Mouse (Mus musculus): ENCODE measurements around the gene Cd180. TPM values are rescaled to one million over a fixed set of nuclear protein-coding genes. Genes with fewer than 3 reads are reported as not detected.
A peak's percentile ranks its signal among the peaks of the same experiment; 100 is the strongest.

Gene Cd180
- polyA plus RNA-seq, 1 experiment from 2014 or later = 0.24 TPM

GRCm38 (mm10) chr13:102745626-102746342 lies 52.4 kb downstream of the Cd180 start:
- 78% methylated on average over 9 of the region's 9 CpGs for WGBS
- H3K27me3 ChIP-seq = no peaks in the 10 kb centered on the region
- H3K4me3 ChIP-seq = no peak overlapping the region
- ATAC-seq (replicated peaks; ENCODE audit: insufficient number of reproducible peaks, insufficient read depth, low FRiP score, low read depth) = no peak
- H3K9me3 ChIP-seq (replicated peaks) = no peaks in the 10 kb centered on the region
- no peak overlapping the region for H3K4me2 ChIP-seq
- H3K4me1 ChIP-seq (replicated peaks) = no peaks in the 10 kb centered on the region
- H3K36me3 ChIP-seq = peaks cover 57% of the 10 kb centered on the region
- H3K27ac ChIP-seq = no peak overlapping the region
- H3K9ac ChIP-seq = 0 out of 2 replicates have a peak overlapping the region, but pooled peaks have one; percentile 19

GRCm38 (mm10) chr13:102746803-102747561 lies 53.6 kb downstream of the Cd180 start:
- WGBS = 86% methylated on average over 17 of the region's 17 CpGs
- Histone ChIP-seq H3K4me1 (replicated peaks) (no peaks in the 10 kb centered on the region), H3K4me2 (no peak overlapping the region), H3K36me3 (peaks cover 55% of the 10 kb centered on the region), H3K27ac (no peak overlapping the region), H3K9ac (no peak overlapping the region), H3K4me3 (no peak overlapping the region), H3K27me3 (no peaks in the 10 kb centered on the region), H3K9me3 (replicated peaks) (no peaks in the 10 kb centered on the region)
- ATAC-seq (replicated peaks; ENCODE audit: insufficient number of reproducible peaks, insufficient read depth, low FRiP score, low read depth) = no peak

- 69% methylated on average over 6 of the region's 6 CpGs for WGBS
- H3K27ac ChIP-seq = no peak overlapping the region
- H3K9ac ChIP-seq = no peak overlapping the region
- H3K9me3 ChIP-seq (replicated peaks) = no peaks in the 10 kb centered on the region
- 0 out of 2 replicates have a peak, but pooled peaks cover 6% of the 10 kb centered on the region for H3K4me1 ChIP-seq (replicated peaks)
- no peaks in the 10 kb centered on the region for H3K27me3 ChIP-seq
- no peak overlapping the region for H3K4me3 ChIP-seq
- H3K36me3 ChIP-seq = peaks cover 55% of the 10 kb centered on the region
- ATAC-seq (replicated peaks; ENCODE audit: insufficient number of reproducible peaks, insufficient read depth, low FRiP score, low read depth) = no peak
- H3K4me2 ChIP-seq = no peak overlapping the region
Observed at GRCm38 (mm10) chr13:102749194-102749593, 55.8 kb downstream of the Cd180 start.

GRCm38 (mm10) chr13:102749891-102750290 lies 56.5 kb downstream of the Cd180 start:
- Histone ChIP-seq H3K4me2 (no peak overlapping the region), H3K9me3 (replicated peaks) (no peaks in the 10 kb centered on the region), H3K27me3 (no peaks in the 10 kb centered on the region), H3K4me1 (replicated peaks) (0 out of 2 replicates have a peak, but pooled peaks cover 9% of the 10 kb centered on the region), H3K27ac (no peak overlapping the region), H3K4me3 (no peak overlapping the region), H3K9ac (no peak overlapping the region), H3K36me3 (peaks cover 62% of the 10 kb centered on the region)
- no peak for ATAC-seq (replicated peaks; ENCODE audit: insufficient number of reproducible peaks, insufficient read depth, low FRiP score, low read depth)
- 89% methylated on average over 10 of the region's 10 CpGs for WGBS

- no peaks in the 10 kb centered on the region for H3K27me3 ChIP-seq
- no peak for ATAC-seq (replicated peaks; ENCODE audit: insufficient number of reproducible peaks, insufficient read depth, low FRiP score, low read depth)
- 66% methylated on average over 19 of the region's 19 CpGs for WGBS
- no peak overlapping the region for H3K27ac ChIP-seq
- no peak overlapping the region for H3K9ac ChIP-seq
- H3K4me2 ChIP-seq = no peak overlapping the region
- no peaks in the 10 kb centered on the region for H3K9me3 ChIP-seq (replicated peaks)
- H3K4me1 ChIP-seq (replicated peaks) = 0 out of 2 replicates have a peak, but pooled peaks cover 9% of the 10 kb centered on the region
- peaks cover 62% of the 10 kb centered on the region for H3K36me3 ChIP-seq
- H3K4me3 ChIP-seq = no peak overlapping the region
Observed at GRCm38 (mm10) chr13:102753714-102754556, 60.6 kb downstream of the Cd180 start.

- ATAC-seq (replicated peaks; ENCODE audit: insufficient number of reproducible peaks, insufficient read depth, low FRiP score, low read depth) = no peak
Observed at GRCm38 (mm10) chr13:102755124-102755523, 61.8 kb downstream of the Cd180 start.

GRCm38 (mm10) chr13:102756071-102756470 lies 62.7 kb downstream of the Cd180 start:
- no peak overlapping the region for H3K4me3 ChIP-seq
- H3K9ac ChIP-seq = no peak overlapping the region
- no peak for ATAC-seq (replicated peaks; ENCODE audit: insufficient number of reproducible peaks, insufficient read depth, low FRiP score, low read depth)
- 0 out of 2 replicates have a peak, but pooled peaks cover 9% of the 10 kb centered on the region for H3K4me1 ChIP-seq (replicated peaks)
- 84% methylated on average over 8 of the region's 8 CpGs for WGBS
- no peak overlapping the region for H3K27ac ChIP-seq
- no peaks in the 10 kb centered on the region for H3K9me3 ChIP-seq (replicated peaks)
- H3K36me3 ChIP-seq = peaks cover 59% of the 10 kb centered on the region
- no peak overlapping the region for H3K4me2 ChIP-seq
- H3K27me3 ChIP-seq = no peaks in the 10 kb centered on the region

More at GRCm38 (mm10) chr13:102755124-102755523, 61.8 kb downstream of the Cd180 start:
- H3K4me1 ChIP-seq (replicated peaks) = 0 out of 2 replicates have a peak, but pooled peaks cover 9% of the 10 kb centered on the region
- H3K9me3 ChIP-seq (replicated peaks) = no peaks in the 10 kb centered on the region
- peaks cover 61% of the 10 kb centered on the region for H3K36me3 ChIP-seq
- no peaks in the 10 kb centered on the region for H3K27me3 ChIP-seq
- no peak overlapping the region for H3K4me2 ChIP-seq
- no peak overlapping the region for H3K27ac ChIP-seq
- no peak overlapping the region for H3K9ac ChIP-seq
- H3K4me3 ChIP-seq = no peak overlapping the region
- 91% methylated on average over 8 of the region's 8 CpGs for WGBS

- H3K9ac ChIP-seq = no peak overlapping the region
- H3K4me3 ChIP-seq = no peak overlapping the region
- H3K27ac ChIP-seq = no peak overlapping the region
- H3K9me3 ChIP-seq (replicated peaks) = no peaks in the 10 kb centered on the region
- no peak for ATAC-seq (replicated peaks; ENCODE audit: insufficient number of reproducible peaks, insufficient read depth, low FRiP score, low read depth)
- H3K4me1 ChIP-seq (replicated peaks) = 0 out of 2 replicates have a peak, but pooled peaks cover 9% of the 10 kb centered on the region
- H3K4me2 ChIP-seq = no peak overlapping the region
- 86% methylated on average over 6 of the region's 6 CpGs for WGBS
- no peaks in the 10 kb centered on the region for H3K27me3 ChIP-seq
- H3K36me3 ChIP-seq = peaks cover 57% of the 10 kb centered on the region
Observed at GRCm38 (mm10) chr13:102758021-102758420, 64.7 kb downstream of the Cd180 start.

- peaks cover 59% of the 10 kb centered on the region for H3K36me3 ChIP-seq
- H3K27me3 ChIP-seq = no peaks in the 10 kb centered on the region
- H3K9me3 ChIP-seq (replicated peaks) = no peaks in the 10 kb centered on the region
- ATAC-seq (replicated peaks; ENCODE audit: insufficient number of reproducible peaks, insufficient read depth, low FRiP score, low read depth) = no peak
- H3K4me1 ChIP-seq (replicated peaks) = no peaks in the 10 kb centered on the region
- no peak overlapping the region for H3K4me3 ChIP-seq
- no peak overlapping the region for H3K4me2 ChIP-seq
- no peak overlapping the region for H3K27ac ChIP-seq
- 85% methylated on average over 9 of the region's 9 CpGs for WGBS
- H3K9ac ChIP-seq = no peak overlapping the region
Observed at GRCm38 (mm10) chr13:102761410-102761809, 68.1 kb downstream of the Cd180 start.

- H3K27ac ChIP-seq = no peak overlapping the region
- no peak for ATAC-seq (replicated peaks; ENCODE audit: insufficient number of reproducible peaks, insufficient read depth, low FRiP score, low read depth)
- H3K9ac ChIP-seq = no peak overlapping the region
- H3K4me3 ChIP-seq = no peak overlapping the region
- 88% methylated on average over 10 of the region's 10 CpGs for WGBS
- no peak overlapping the region for H3K4me2 ChIP-seq
- no peaks in the 10 kb centered on the region for H3K27me3 ChIP-seq
- H3K4me1 ChIP-seq (replicated peaks) = no peaks in the 10 kb centered on the region
- no peaks in the 10 kb centered on the region for H3K9me3 ChIP-seq (replicated peaks)
- peaks cover 60% of the 10 kb centered on the region for H3K36me3 ChIP-seq
Observed at GRCm38 (mm10) chr13:102762203-102762602, 68.8 kb downstream of the Cd180 start.

GRCm38 (mm10) chr13:102764218-102764617 lies 70.9 kb downstream of the Cd180 start:
- peaks cover 56% of the 10 kb centered on the region for H3K36me3 ChIP-seq
- no peaks in the 10 kb centered on the region for H3K9me3 ChIP-seq (replicated peaks)
- no peak overlapping the region for H3K27ac ChIP-seq
- no peak overlapping the region for H3K4me3 ChIP-seq
- WGBS = 84% methylated on average over 1 of the region's 1 CpGs
- no peak overlapping the region for H3K4me2 ChIP-seq
- no peaks in the 10 kb centered on the region for H3K4me1 ChIP-seq (replicated peaks)
- no peaks in the 10 kb centered on the region for H3K27me3 ChIP-seq
- no peak for ATAC-seq (replicated peaks; ENCODE audit: insufficient number of reproducible peaks, insufficient read depth, low FRiP score, low read depth)
- H3K9ac ChIP-seq = no peak overlapping the region

Measured in heart, embryonic 15.5 days (tissue).